8 mouse cellular contexts compared by ENCODE assay signal in the genomic region with DNA sequence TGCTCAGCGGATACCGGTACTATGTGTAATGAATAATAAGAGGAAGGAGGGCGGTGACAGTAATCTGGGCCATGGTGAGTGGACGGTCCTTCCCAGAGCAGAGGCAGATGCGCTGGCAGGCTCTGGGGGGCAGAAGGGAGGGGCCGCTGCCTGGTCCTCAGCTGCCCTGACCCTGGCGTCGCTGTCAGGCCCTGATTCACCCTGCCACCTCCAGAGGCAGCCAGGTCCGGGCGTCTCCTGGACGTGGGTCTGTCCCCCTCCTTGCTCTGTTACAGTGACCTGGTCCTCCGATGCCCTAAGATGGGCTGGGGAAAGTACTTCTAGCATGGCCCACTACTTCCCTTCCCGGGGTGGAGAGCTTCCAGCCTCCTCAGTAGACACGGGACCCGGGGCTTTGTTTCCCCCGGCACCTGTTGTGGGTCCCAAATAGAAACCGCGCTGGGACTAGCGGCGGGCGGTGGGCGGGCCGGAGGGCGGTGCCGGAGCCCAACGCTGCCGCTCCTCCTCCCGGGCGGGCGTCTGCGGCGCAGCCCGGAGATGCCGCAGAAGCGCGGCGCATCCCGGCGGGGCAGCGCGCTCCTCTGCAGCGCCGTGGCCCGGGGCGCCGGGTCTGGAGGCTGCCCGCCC.
DNase-seq lines count a peak whose midpoint lies in the region; ATAC-seq and TF ChIP-seq lines count a peak whose summit lies in the region.

No protein-coding gene starts in this region.

- H3K4me3 ChIP-seq in ES-Bruce4 (ENCODE audit: low read depth, low read length), result peak overlapping the region; percentile 83
- peak overlapping the region; percentile 85 for H3K4me3 ChIP-seq in forebrain, embryonic 16.5 days (replicated peaks; ENCODE audit: low read length)

- DNase-seq in cerebellum, adult 11 months, result peak; percentile 43
- DNase-seq in heart, postnatal 4 days, result peak; percentile 79
- peak; percentile 65 for DNase-seq in layer of hippocampus, adult 9-11 months
- peak; percentile 81 for DNase-seq in lung, postnatal 10 days
- DNase-seq in ovary, adult 18-20 months (ENCODE audit: low spot score), result peak; percentile 57
- DNase-seq in thymus, postnatal 25 days, result peak; percentile 76

- no peaks in the 10 kb centered on the region for H3K27me3 ChIP-seq in ES-Bruce4 (ENCODE audit: control insufficient read depth, insufficient read depth, low read length, poor library complexity, severe bottlenecking)
- H3K27me3 ChIP-seq in forebrain, embryonic 16.5 days (replicated peaks; ENCODE audit: control insufficient read depth, insufficient read depth, low read length), result no peaks in the 10 kb centered on the region

- no peaks in the 10 kb centered on the region for H3K9me3 ChIP-seq in ES-Bruce4 (replicated peaks; ENCODE audit: control insufficient read depth, insufficient read depth, low read length, poor library complexity, severe bottlenecking)
- H3K9me3 ChIP-seq in forebrain, embryonic 16.5 days (ENCODE audit: control insufficient read depth, low read length), result no peaks in the 10 kb centered on the region

- peak overlapping the region; percentile 96 for H3K4me2 ChIP-seq in forebrain, embryonic 16.5 days (ENCODE audit: low read length)

- no peaks in the 10 kb centered on the region for H3K36me3 ChIP-seq in ES-Bruce4 (ENCODE audit: control insufficient read depth, insufficient read depth, low read length, poor library complexity, severe bottlenecking)
- no peaks in the 10 kb centered on the region for H3K36me3 ChIP-seq in forebrain, embryonic 16.5 days (ENCODE audit: control insufficient read depth, insufficient read depth)

- H3K9ac ChIP-seq in ES-Bruce4 (ENCODE audit: low read depth, poor library complexity, severe bottlenecking), result peak overlapping the region; percentile 91
- H3K9ac ChIP-seq in forebrain, embryonic 16.5 days (replicated peaks; ENCODE audit: low read depth, low read length), result peak overlapping the region; percentile 94

- TF ChIP-seq EP300 in ES-Bruce4 (IDR thresholded peaks at IDR 0.05; ENCODE audit: insufficient read depth, low read depth, low read length), result 0 out of 2 replicates have a peak, but pooled peaks have one; percentile 6

- peak; percentile 91 for ATAC-seq in forebrain, embryonic 16.5 days

- under 1% methylated on average over 47 of the region's 47 CpGs for WGBS in forebrain, embryonic 16.5 days

- TF ChIP-seq POLR2A in ES-Bruce4 (IDR thresholded peaks at IDR 0.05; ENCODE audit: insufficient read depth, low read length), result no peak

- H3K4me1 ChIP-seq in ES-Bruce4 (ENCODE audit: control insufficient read depth, insufficient read depth, low read length), result no peaks in the 10 kb centered on the region
- H3K4me1 ChIP-seq in forebrain, embryonic 16.5 days (replicated peaks; ENCODE audit: control insufficient read depth, insufficient read depth, low read length), result peaks cover 25% of the 10 kb centered on the region

- H3K27ac ChIP-seq in ES-Bruce4 (ENCODE audit: insufficient read depth, low read length), result peak overlapping the region; percentile 61
- peak overlapping the region; percentile 27; the same call in 1 of the 2 replicates for H3K27ac ChIP-seq in forebrain, embryonic 16.5 days (ENCODE audit: low read length)

- TF ChIP-seq CTCF in ES-Bruce4 (IDR thresholded peaks at IDR 0.05; ENCODE audit: low read depth, low read length), result peak; percentile 30

Comparison
In these comparisons a context has a peak if more than half of its experiments do, and no peak if none do; other contexts are left out.
1. Peak in every context shown above with its lines: DNase-seq, ATAC-seq, H3K4me3 ChIP-seq and H3K27ac ChIP-seq.